ENCODE assay signal across 8 mouse cellular contexts in the genomic region with DNA sequence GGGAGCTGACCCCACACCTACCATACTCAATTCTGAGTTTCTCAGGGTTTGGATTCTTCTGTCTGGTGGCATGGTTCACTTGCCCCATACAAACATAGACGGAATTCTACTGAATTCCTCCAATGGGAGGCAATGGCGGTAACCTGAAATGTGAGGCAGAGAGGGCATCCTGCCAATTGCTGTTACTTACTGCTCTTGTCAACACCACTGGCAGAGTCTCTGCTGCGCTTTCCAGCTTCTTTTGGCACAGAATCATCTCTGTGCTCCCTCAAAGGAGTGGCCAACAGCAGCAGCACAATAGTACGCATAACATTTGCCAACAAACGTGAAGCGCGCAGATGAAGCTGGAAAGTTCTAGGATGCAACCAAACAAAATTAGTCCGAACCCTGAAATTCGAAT. TPM values are rescaled to one million over a fixed set of nuclear protein-coding genes. Genes with fewer than 3 reads are reported as not detected.
DNase-seq lines count a peak whose midpoint lies in the region; ATAC-seq and TF ChIP-seq lines count a peak whose summit lies in the region.

No protein-coding gene starts in this region.

- no peaks in the 10 kb centered on the region for H3K27me3 ChIP-seq in heart, embryonic 12.5 days (replicated peaks)
- H3K27me3 ChIP-seq in intestine, postnatal 0 days (replicated peaks; ENCODE audit: control insufficient read depth, insufficient read depth, low read length) = no peaks in the 10 kb centered on the region

- TF ChIP-seq CTCF in intestine, postnatal 0 days (IDR thresholded peaks at IDR 0.05; ENCODE audit: low read depth) = no peak

- H3K4me1 ChIP-seq in heart, embryonic 12.5 days (replicated peaks) = peaks cover 9% of the 10 kb centered on the region
- H3K4me1 ChIP-seq in intestine, postnatal 0 days (replicated peaks; ENCODE audit: control insufficient read depth, insufficient read depth, low read length) = no peaks in the 10 kb centered on the region

- intact Hi-C loops in heart, postnatal 25 days (cut with DNase I) = no loop called here

- no peak overlapping the region for H3K4me2 ChIP-seq in heart, embryonic 12.5 days
- H3K4me2 ChIP-seq in intestine, postnatal 0 days (replicated peaks; ENCODE audit: low read depth) = no peak overlapping the region

- no peak for ATAC-seq in heart, embryonic 12.5 days (ENCODE audit: insufficient number of reproducible peaks, low FRiP score)
- ATAC-seq in intestine, postnatal 0 days = no peak
- no peak for ATAC-seq in monocyte, adult 5-6 weeks (replicated peaks; ENCODE audit: insufficient number of reproducible peaks, low FRiP score, low TSS enrichment, poor library complexity, severe bottlenecking)

- no peak overlapping the region for H3K9ac ChIP-seq in heart, embryonic 12.5 days
- no peak overlapping the region for H3K9ac ChIP-seq in intestine, postnatal 0 days (ENCODE audit: low read depth, low read length)

- H3K27ac ChIP-seq in heart, embryonic 12.5 days (ENCODE audit: poor library complexity, severe bottlenecking) = no peak overlapping the region
- H3K27ac ChIP-seq in intestine, postnatal 0 days (ENCODE audit: low read depth, low read length) = no peak overlapping the region

- H3K4me3 ChIP-seq in heart, embryonic 12.5 days = no peak overlapping the region
- H3K4me3 ChIP-seq in intestine, postnatal 0 days (ENCODE audit: low read depth, low read length) = no peak overlapping the region

- H3K9me3 ChIP-seq in heart, embryonic 12.5 days (replicated peaks) = no peaks in the 10 kb centered on the region
- no peaks in the 10 kb centered on the region for H3K9me3 ChIP-seq in intestine, postnatal 0 days (ENCODE audit: control insufficient read depth)

- H3K36me3 ChIP-seq in heart, embryonic 12.5 days = no peaks in the 10 kb centered on the region
- no peaks in the 10 kb centered on the region for H3K36me3 ChIP-seq in intestine, postnatal 0 days (ENCODE audit: control insufficient read depth, insufficient read depth)

- 73% methylated on average over 9 of the region's 9 CpGs for WGBS in heart, embryonic 12.5 days
- WGBS in intestine, postnatal 0 days = 80% methylated on average over 9 of the region's 9 CpGs

- peak; percentile 67 to 77 for DNase-seq in heart, adult 18-20 months
- DNase-seq in urinary bladder, postnatal 14 days (ENCODE audit: low spot score) = peak; percentile 46
- DNase-seq in urinary bladder, postnatal 25 days (ENCODE audit: low spot score) = no peak
- peak; percentile 10 for DNase-seq in heart, postnatal 25 days (ENCODE audit: low spot score)
- peak; percentile 68 for DNase-seq in skeletal muscle tissue, adult 2 months (ENCODE audit: low read depth, low spot score)

RNA-seq across cellular contexts. Expression of a gene that starts 17.1 kb away (rescaled TPM):
- total RNA-seq in heart, adult 18-20 months (2021) = 1 to 10 TPM; 3.1 to 3.3 TPM
- 8.9 and 9.2 TPM in 2 replicates for polyA plus RNA-seq in heart, embryonic 12.5 days (2016; fragmentation: Nextera tagmentation; extraction: Ambion mirVana)
- total RNA-seq in heart, postnatal 25 days (2021) = 1 to 10 TPM; 2.9 to 3.2 TPM
- polyA plus RNA-seq in intestine, postnatal 0 days (2015; fragmentation: Nextera tagmentation; extraction: Ambion mirVana) = 6.4 and 6.9 TPM in 2 replicates
- total RNA-seq in monocyte, adult 5-6 weeks (2017) = 6.0 to 7.1 TPM (median 7.1 TPM) in 3 replicates
